In the genomic region with DNA sequence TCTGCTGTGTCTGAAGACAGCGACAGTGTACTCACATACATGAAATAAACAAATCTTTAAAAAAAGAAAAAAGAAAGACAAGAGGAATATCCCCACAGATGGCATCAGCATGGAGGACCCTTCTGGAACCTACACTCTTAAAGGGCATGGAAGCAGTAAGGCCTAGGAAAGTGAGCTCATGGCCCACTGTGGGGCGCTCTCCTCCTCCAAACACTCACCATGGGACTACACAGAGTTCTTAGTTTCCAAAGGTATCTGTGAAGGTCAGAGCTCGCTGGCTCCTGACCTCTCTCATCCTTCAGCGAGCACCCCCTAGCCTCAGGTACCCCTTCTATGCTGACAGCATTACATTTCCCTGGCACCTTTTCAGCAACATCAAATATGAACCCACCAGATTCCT, we compare ENCODE assay signal across 14 mouse cellular contexts. TPM values are rescaled to one million over a fixed set of nuclear protein-coding genes. Genes with fewer than 3 reads are reported as not detected.
DNase-seq lines count a peak whose midpoint lies in the region; ATAC-seq and TF ChIP-seq lines count a peak whose summit lies in the region.
"Had no signal": no experiment of that assay in that cellular context is flagged by ENCODE, and none has a peak within 500 bp of the region (broad histone marks: within the 10 kb centered on the region; RNA-seq: fewer than 3 reads in every experiment).

No protein-coding gene starts in this region.

- no peak for TF ChIP-seq EP300 in liver, embryonic 14.5 days (IDR thresholded peaks at IDR 0.05; ENCODE audit: low read depth)
- TF ChIP-seq EP300 in CH12.LX (IDR thresholded peaks at IDR 0.05; ENCODE audit: low read length): no peak

- DNase-seq in heart, embryonic 10.5 days (ENCODE audit: low spot score): no peak
- DNase-seq in heart, postnatal 4 days: no peak
- DNase-seq in liver, embryonic 14.5 days (ENCODE audit: low read depth in 3 of 3, low spot score in 3 of 3): no peak
- no peak for DNase-seq in CH12.LX (ENCODE audit: extremely low read depth)
- no peak for DNase-seq in kidney, postnatal 25 days
- DNase-seq: cerebellum, adult 11 months; gastrocnemius, postnatal 36 days; layer of hippocampus, adult 9-11 months; midbrain, embryonic 14.5 days; spleen, adult 18-20 months; thymus, postnatal 36 days had no signal

- H3K27ac ChIP-seq in heart, embryonic 10.5 days: 0 out of 2 replicates have a peak overlapping the region, but pooled peaks have one; percentile 25
- H3K27ac ChIP-seq in liver, embryonic 14.5 days: no peak overlapping the region
- no peak overlapping the region for H3K27ac ChIP-seq in liver, embryonic 12.5 days
- H3K27ac ChIP-seq in CH12.LX (ENCODE audit: insufficient read depth, low read depth): no peak overlapping the region
- no peak overlapping the region for H3K27ac ChIP-seq in bone marrow, adult 2 months (ENCODE audit: control insufficient read depth, insufficient read depth, low read depth, low read length, poor library complexity)
- H3K27ac ChIP-seq: hindbrain, embryonic 15.5 days had no signal

- in situ Hi-C loops in CH12.LX (cut with MboI; ENCODE audit: low pct_ligation_motif_present, low pct_unique_long_range_greater_than_20kb, low sequenced_read_pairs): no loop called here

- no peak for TF ChIP-seq POLR2A in CH12.LX (IDR thresholded peaks at IDR 0.05; ENCODE audit: low read depth, low read length)
- no peak for TF ChIP-seq POLR2A in bone marrow, adult 2 months (IDR thresholded peaks at IDR 0.05; ENCODE audit: borderline replicate concordance, control insufficient read depth, low read depth, low read length)

- H3K4me3 ChIP-seq in heart, embryonic 10.5 days: no peak overlapping the region
- no peak overlapping the region for H3K4me3 ChIP-seq in liver, embryonic 14.5 days (ENCODE audit: insufficient read depth in 1 of 2, low read depth in 2 of 2, low read length in 2 of 2)
- no peak overlapping the region for H3K4me3 ChIP-seq in liver, embryonic 12.5 days
- no peak overlapping the region for H3K4me3 ChIP-seq in CH12.LX (replicated peaks in 1 of 3; ENCODE audit: low read depth in 2 of 3, low read length in 2 of 3, poor library complexity in 1 of 3)
- no peak overlapping the region for H3K4me3 ChIP-seq in bone marrow, adult 2 months (replicated peaks; ENCODE audit: control insufficient read depth, low read depth, low read length)
- H3K4me3 ChIP-seq: hindbrain, embryonic 15.5 days had no signal

- TF ChIP-seq CTCF in liver, embryonic 14.5 days (IDR thresholded peaks at IDR 0.05; ENCODE audit: low read depth): peak; percentile 28; the same call in 1 of the 2 replicates
- TF ChIP-seq CTCF in CH12.LX (conservative IDR thresholded peaks at IDR 0.05 in 1 of 2, IDR thresholded peaks at IDR 0.05 in 1 of 2; ENCODE audit: low read depth in 2 of 2, low read length in 2 of 2): peak in 1 of 2 experiments; percentile 58; a peak in 2 of 4 replicates
- TF ChIP-seq CTCF in bone marrow, adult 2 months (IDR thresholded peaks at IDR 0.05; ENCODE audit: control insufficient read depth, insufficient read depth, low read length): peak; percentile 16; the same call in 1 of the 2 replicates

- WGBS in heart, embryonic 10.5 days: 78% methylated on average over 4 of the region's 4 CpGs
- 85% methylated on average over 4 of the region's 4 CpGs for WGBS in liver, embryonic 14.5 days (ENCODE audit: insufficient replicate concordance)
- 83% methylated on average over 4 of the region's 4 CpGs for WGBS in liver, embryonic 12.5 days (ENCODE audit: insufficient replicate concordance)
- 83% methylated on average over 4 of the region's 4 CpGs for WGBS in bone marrow, adult 2 months

- H3K36me3 ChIP-seq in heart, embryonic 10.5 days: peaks cover 34% of the 10 kb centered on the region
- H3K36me3 ChIP-seq in liver, embryonic 14.5 days (replicated peaks; ENCODE audit: control insufficient read depth, insufficient read depth, low read depth): no peaks in the 10 kb centered on the region
- H3K36me3 ChIP-seq in liver, embryonic 12.5 days: peaks cover 9% of the 10 kb centered on the region; the same call in 1 of the 2 replicates
- peaks cover 43 to 96% of the 10 kb centered on the region in 2 experiments for H3K36me3 ChIP-seq in CH12.LX (replicated peaks in 1 of 2; ENCODE audit: control insufficient read depth in 1 of 2, insufficient read depth in 1 of 2, low read length in 1 of 2)

- H3K79me2 ChIP-seq in CH12.LX (replicated peaks; ENCODE audit: control insufficient read depth, extremely low read depth, insufficient read depth, poor library complexity, severe bottlenecking): no peaks in the 10 kb centered on the region

- H3K4me1 ChIP-seq in heart, embryonic 10.5 days: peaks cover 20% of the 10 kb centered on the region
- H3K4me1 ChIP-seq in liver, embryonic 14.5 days (replicated peaks; ENCODE audit: control insufficient read depth in 2 of 2, insufficient read depth in 2 of 2, low read length in 1 of 2): peaks cover 0 to 2% of the 10 kb centered on the region in 2 experiments; a peak in 1 of 4 replicates
- H3K4me1 ChIP-seq in liver, embryonic 12.5 days: peaks cover 14% of the 10 kb centered on the region
- H3K4me1 ChIP-seq in CH12.LX (ENCODE audit: control insufficient read depth in 1 of 2, insufficient read depth in 2 of 2): no peaks in the 10 kb centered on the region
- H3K4me1 ChIP-seq in bone marrow, adult 2 months (ENCODE audit: control insufficient read depth, insufficient read depth, low read length): no peaks in the 10 kb centered on the region

- H3K9ac ChIP-seq in liver, embryonic 14.5 days (replicated peaks): no peak overlapping the region
- H3K9ac ChIP-seq in liver, embryonic 12.5 days: no peak overlapping the region
- no peak overlapping the region for H3K9ac ChIP-seq in CH12.LX (ENCODE audit: insufficient read depth, low read depth)
- H3K9ac ChIP-seq: hindbrain, embryonic 15.5 days had no signal

- dilution Hi-C loops in CH12.LX (cut with MboI; ENCODE audit: extremely low pct_ligation_motif_present, extremely low pct_unique_long_range_greater_than_20kb, low sequenced_read_pairs): no loop called here

- no peaks in the 10 kb centered on the region for H3K9me3 ChIP-seq in heart, embryonic 10.5 days
- H3K9me3 ChIP-seq in liver, embryonic 14.5 days (ENCODE audit: control insufficient read depth, low read length): no peaks in the 10 kb centered on the region
- H3K9me3 ChIP-seq in liver, embryonic 12.5 days (replicated peaks): no peaks in the 10 kb centered on the region
- no peaks in the 10 kb centered on the region for H3K9me3 ChIP-seq in CH12.LX (replicated peaks; ENCODE audit: low read length)
- H3K9me3 ChIP-seq: hindbrain, embryonic 15.5 days had no signal

- no peaks in the 10 kb centered on the region for H3K27me3 ChIP-seq in heart, embryonic 10.5 days (ENCODE audit: insufficient read depth, poor library complexity, severe bottlenecking)
- no peaks in the 10 kb centered on the region for H3K27me3 ChIP-seq in liver, embryonic 14.5 days (ENCODE audit: control insufficient read depth, insufficient read depth, low read length)
- H3K27me3 ChIP-seq in liver, embryonic 12.5 days (replicated peaks): 0 out of 2 replicates have a peak, but pooled peaks cover 2% of the 10 kb centered on the region
- H3K27me3 ChIP-seq in CH12.LX (replicated peaks): no peaks in the 10 kb centered on the region
- H3K27me3 ChIP-seq: hindbrain, embryonic 15.5 days had no signal

- ATAC-seq in liver, embryonic 14.5 days (ENCODE audit: insufficient read depth): no peak
- no peak for ATAC-seq in liver, embryonic 12.5 days

- peak; percentile 52 for TF ChIP-seq RAD21 in CH12.LX (IDR thresholded peaks at IDR 0.05; ENCODE audit: low read depth, low read length)

- H3K4me2 ChIP-seq in liver, embryonic 14.5 days (ENCODE audit: low read depth): no peak overlapping the region
- H3K4me2 ChIP-seq in liver, embryonic 12.5 days: no peak overlapping the region
- no peak overlapping the region for H3K4me2 ChIP-seq in CH12.LX (ENCODE audit: insufficient read depth, low read depth, poor library complexity, severe bottlenecking)
- H3K4me2 ChIP-seq: hindbrain, embryonic 15.5 days had no signal

TF ChIP-seq in CH12.LX, 34 proteins besides CTCF, POLR2A, EP300 and RAD21:
- TF ChIP-seq E2F4 (IDR thresholded peaks at IDR 0.05; ENCODE audit: insufficient replicate concordance, low read depth, low read length): no peak
- TF ChIP-seq SMC3 (IDR thresholded peaks at IDR 0.05; ENCODE audit: low read depth, low read length): peak; percentile 48
TF ChIP-seq in CH12.LX: peak in this region for 1.

RNA-seq across cellular contexts. Expression of gene Kdm2b, which starts 53.8 kb away (rescaled TPM):
- 35.5 and 47.1 TPM in 2 replicates for polyA plus RNA-seq in heart, embryonic 10.5 days (2016; fragmentation: Nextera tagmentation; extraction: Ambion mirVana)
- 10 to 100 TPM; 27.7 to 29.5 TPM for total RNA-seq in heart, postnatal 4 days (2021)
- polyA plus RNA-seq in liver, embryonic 14.5 days (2012; rRNA removed): 8.1 and 10.0 TPM in 2 replicates
- polyA plus RNA-seq in liver, embryonic 14.5 days (2014; fragmentation: Nextera tagmentation; extraction: Ambion mirVana): 11.7 and 12.3 TPM in 2 replicates
- polyA plus RNA-seq in liver, embryonic 12.5 days (2016; fragmentation: Nextera tagmentation; extraction: Ambion mirVana): 28.9 and 30.6 TPM in 2 replicates
- total RNA-seq in CH12.LX (2012; rRNA removed) (80.1 and 87.1 TPM in 2 replicates), CH12.LX (2014; rRNA removed) (69.3 and 76.7 TPM in 2 replicates)
- 120 and 138 TPM in 2 replicates for polyA plus RNA-seq in CH12.LX (2012; ENCODE audit: insufficient read length, low read depth)
- 17.4 and 24.2 TPM in 2 replicates for polyA plus RNA-seq in bone marrow, adult 2 months (2011; ENCODE audit: insufficient read depth, insufficient read length, low replicate concordance, missing spikeins)
